Mouse (Mus musculus) liver, adult 2 months (tissue): Measurements from ENCODE around the gene Ggnbp2. TPM values are rescaled to one million over a fixed set of nuclear protein-coding genes. Genes with fewer than 3 reads are reported as not detected.
A peak's percentile ranks its signal among the peaks of the same experiment; 100 is the strongest.

Experiments
- DNase-seq: peaks from one replicate; pipeline ENCODE4 v3.0.0-alpha.2; 2011; ENCODE audit warnings: low read depth, low spot score; ENCODE audit errors: extremely low read depth
- H3K27ac ChIP-seq: fragments of 200-500 bp; replicated peaks from 2 replicates; pipeline ENCODE4 v1.5.1; 2012; ENCODE audit warnings: low read depth, mild to moderate bottlenecking, control low read depth, inconsistent platforms, low read length; ENCODE audit not compliant: insufficient read depth
- H3K27me3 ChIP-seq: fragments of 200-500 bp; 2 replicates; pipeline ENCODE4 v1.6.1; 2012; ENCODE audit warnings: mild to moderate bottlenecking, moderate library complexity, low read length, inconsistent platforms; ENCODE audit not compliant: control insufficient read depth, insufficient read depth
- H3K36me3 ChIP-seq: fragments of 200-500 bp; 2 replicates; pipeline ENCODE4 v1.6.1; 2012; ENCODE audit warnings: low read length, inconsistent platforms; ENCODE audit not compliant: control insufficient read depth, insufficient read depth
- H3K4me1 ChIP-seq: fragments of 200-500 bp; 2 replicates; pipeline ENCODE4 v1.6.1; 2011; ENCODE audit warnings: low read length; ENCODE audit not compliant: control insufficient read depth, insufficient read depth
- H3K4me3 ChIP-seq: fragments of 200-500 bp; 2 replicates; pipeline ENCODE4 v1.5.1; 2011; ENCODE audit warnings: low read depth, mild to moderate bottlenecking, control low read depth, low read length, moderate library complexity; ENCODE audit not compliant: insufficient read depth
- H3K79me2 ChIP-seq: fragments of 200-500 bp; 2 replicates; pipeline ENCODE4 v1.6.1; 2012; ENCODE audit warnings: inconsistent platforms, mild to moderate bottlenecking, low read length, moderate library complexity; ENCODE audit not compliant: control insufficient read depth, insufficient read depth
- H3K9ac ChIP-seq: fragments of 200-500 bp; 2 replicates; pipeline ENCODE4 v1.6.1; 2012; ENCODE audit warnings: low read depth, mild to moderate bottlenecking, control low read depth, inconsistent platforms, low read length
- CTCF ChIP-seq: fragments of 200-500 bp; IDR thresholded peaks from 2 replicates; pipeline ENCODE4 v1.5.1; 2011; ENCODE audit warnings: low read depth, low read length, control low read depth
- POLR2A ChIP-seq: fragments of 200-500 bp; IDR thresholded peaks from 2 replicates; pipeline ENCODE4 v1.6.1; 2011; ENCODE audit warnings: low read length, control low read depth; ENCODE audit not compliant: insufficient read depth; ENCODE audit errors: extremely low read depth
- WGBS: fragments of 180-500 bp; shearing (Covaris S2); methylation state at CpG from one replicate; pipeline ENCODE4 v1.1.7; 2018; 5-methylcytosine and 5-hydroxymethylcytosine counted together
- polyA plus RNA-seq: library from polyadenylated mRNA; depleted of rRNA; stranded (reverse); fragments of >200 nt; gene quantifications from 2 replicates; pipeline ENCODE4 v1.2.3, GENCODE M21; 2012
- total RNA-seq: library from RNA; depleted of rRNA; stranded (reverse); fragments of >200 nt; gene quantifications from 2 replicates; pipeline ENCODE4 v1.2.3, GENCODE M21; 2014

Ggnbp2 gene
- total and polyA plus RNA-seq, 2 experiments, result 22.5 to 96.4 TPM

- H3K27ac ChIP-seq, result no peak overlapping the region
- no peaks in the 10 kb centered on the region for H3K27me3 ChIP-seq
- H3K36me3 ChIP-seq, result peaks cover 2% of the 10 kb centered on the region; the same call in 1 of the 2 replicates
- no peak overlapping the region for H3K9ac ChIP-seq
- H3K4me3 ChIP-seq, result no peak overlapping the region
- no peaks in the 10 kb centered on the region; the same call in 1 of the 2 replicates for H3K4me1 ChIP-seq
- no peak for TF ChIP-seq CTCF
- TF ChIP-seq POLR2A, result no peak
- DNase-seq, result no peak
- no peaks in the 10 kb centered on the region for H3K79me2 ChIP-seq
- 88% methylated on average over 4 of the region's 4 CpGs for WGBS
Measured at GRCm38 (mm10) chr11:84885238-84885637, 14.6 kb upstream of the Ggnbp2 start.

- no peak overlapping the region for H3K9ac ChIP-seq
- H3K27me3 ChIP-seq, result no peaks in the 10 kb centered on the region
- peaks cover 5% of the 10 kb centered on the region; the same call in 1 of the 2 replicates for H3K79me2 ChIP-seq
- WGBS, result 94% methylated on average over 7 of the region's 7 CpGs
- no peak for TF ChIP-seq CTCF
- no peak for TF ChIP-seq POLR2A
- peaks cover 1% of the 10 kb centered on the region; the same call in 1 of the 2 replicates for H3K36me3 ChIP-seq
- no peak overlapping the region for H3K4me3 ChIP-seq
- H3K4me1 ChIP-seq, result 0 out of 2 replicates have a peak, but pooled peaks cover 3% of the 10 kb centered on the region
- no peak overlapping the region for H3K27ac ChIP-seq
- DNase-seq, result no peak
Measured at GRCm38 (mm10) chr11:84882346-84882745, 11.7 kb upstream of the Ggnbp2 start.

GRCm38 (mm10) chr11:84880971-84881370 lies 10.4 kb upstream of the Ggnbp2 start:
- 67% methylated on average over 9 of the region's 9 CpGs for WGBS
- H3K4me3 ChIP-seq, result peak overlapping the region; percentile 82
- H3K4me1 ChIP-seq, result 0 out of 2 replicates have a peak, but pooled peaks cover 3% of the 10 kb centered on the region
- no peak for DNase-seq
- H3K36me3 ChIP-seq, result peaks cover 3% of the 10 kb centered on the region; the same call in 1 of the 2 replicates
- peaks cover 5% of the 10 kb centered on the region; the same call in 1 of the 2 replicates for H3K79me2 ChIP-seq
- H3K27me3 ChIP-seq, result no peaks in the 10 kb centered on the region
- TF ChIP-seq POLR2A (no peak), CTCF (no peak)
- H3K27ac ChIP-seq, result no peak overlapping the region
- peak overlapping the region; percentile 85; the same call in 1 of the 2 replicates for H3K9ac ChIP-seq

- under 1% methylated on average over 24 of the region's 24 CpGs for WGBS
- H3K27ac ChIP-seq, result peak overlapping the region; percentile 70
- DNase-seq, result no peak
Measured at GRCm38 (mm10) chr11:84880465-84880961, 9.9 kb upstream of the Ggnbp2 start.

GRCm38 (mm10) chr11:84879772-84880464 lies 9.3 kb upstream of the Ggnbp2 start, which contains the start of the genes Myo19 and Pigw:
Gene Myo19, plus strand, starts transcription at chr11:84880148.
Gene Pigw, minus strand, starts transcription at chr11:84880285.
- no peaks in the 10 kb centered on the region for H3K27me3 ChIP-seq
- peak within 1 kb of the TSS; percentile 80 for H3K27ac ChIP-seq
- peak within 1 kb of the TSS; percentile 92 for H3K9ac ChIP-seq
- peaks cover 5% of the 10 kb centered on the region; the same call in 1 of the 2 replicates for H3K79me2 ChIP-seq
- H3K4me1 ChIP-seq, result 0 out of 2 replicates have a peak, but pooled peaks cover 3% of the 10 kb centered on the region
- peaks cover 3% of the 10 kb centered on the region; the same call in 1 of the 2 replicates for H3K36me3 ChIP-seq
- peak; percentile 55 for DNase-seq
- peak within 1 kb of the TSS; percentile 82 for H3K4me3 ChIP-seq
- WGBS, result under 1% methylated on average over 78 of the region's 81 CpGs
- peak; percentile 59; the same call in 1 of the 2 replicates for TF ChIP-seq CTCF
- peak; percentile 53; the same call in 1 of the 2 replicates for TF ChIP-seq POLR2A

More at GRCm38 (mm10) chr11:84880465-84880961, 9.9 kb upstream of the Ggnbp2 start:
- Histone ChIP-seq H3K79me2 (peaks cover 5% of the 10 kb centered on the region; the same call in 1 of the 2 replicates), H3K36me3 (peaks cover 3% of the 10 kb centered on the region; the same call in 1 of the 2 replicates), H3K4me1 (0 out of 2 replicates have a peak, but pooled peaks cover 3% of the 10 kb centered on the region), H3K9ac (peak overlapping the region; percentile 85), H3K4me3 (peak overlapping the region; percentile 82), H3K27me3 (no peaks in the 10 kb centered on the region)
- TF ChIP-seq POLR2A (no peak), CTCF (peak; percentile 53)
